Mouse (Mus musculus): ENCODE results near the gene Pak1ip1.

- no peak for TF ChIP-seq CTCF (IDR thresholded peaks at IDR 0.05; ENCODE audit: control insufficient read depth, insufficient read depth, insufficient read length)
- TF ChIP-seq MYOD1 (IDR thresholded peaks at IDR 0.05; ENCODE audit: control insufficient read depth, insufficient read length, low read depth): no peak
- no peak for TF ChIP-seq CEBPB (IDR thresholded peaks at IDR 0.05; ENCODE audit: low read depth)
- no peak for TF ChIP-seq FOSL1 (IDR thresholded peaks at IDR 0.05; ENCODE audit: insufficient read depth, low read length, poor library complexity, severe bottlenecking)
- no peak for TF ChIP-seq MAX (IDR thresholded peaks at IDR 0.05)
Observed at GRCm38 (mm10) chr13:41002001-41002400, 1.2 kb downstream of the Pak1ip1 start.

All from C2C12 (cell line).